In genomic region chr7:25710519-25711130, GRCm38 (mm10) we compare ENCODE assay signal across 8 mouse cellular contexts. TPM values are rescaled to one million over a fixed set of nuclear protein-coding genes. Genes with fewer than 3 reads are reported as not detected.
DNase-seq lines count a peak whose midpoint lies in the region; ATAC-seq and TF ChIP-seq lines count a peak whose summit lies in the region.

No protein-coding gene starts in this region.

- H3K4me2 ChIP-seq in hindbrain, embryonic 13.5 days = peak overlapping the region; percentile 23; the same call in 1 of the 2 replicates

- H3K9ac ChIP-seq in hindbrain, embryonic 13.5 days = peak overlapping the region; percentile 60

- ATAC-seq in hindbrain, embryonic 13.5 days (ENCODE audit: low FRiP score) = peak; percentile 52
- ATAC-seq in cerebellum, adult (ENCODE audit: insufficient number of reproducible peaks, low FRiP score, low TSS enrichment) = no peak

- peaks cover 31% of the 10 kb centered on the region for H3K36me3 ChIP-seq in spleen, adult 2 months (ENCODE audit: control insufficient read depth, insufficient read depth, low read length)
- H3K36me3 ChIP-seq in hindbrain, embryonic 13.5 days = peaks cover 39% of the 10 kb centered on the region

- H3K27ac ChIP-seq in spleen, adult 2 months (ENCODE audit: insufficient read depth, low read length) = peak overlapping the region; percentile 56
- no peak overlapping the region; the same call in 1 of the 2 replicates for H3K27ac ChIP-seq in hindbrain, embryonic 13.5 days

- no peak for TF ChIP-seq POLR2A in spleen, adult 2 months (IDR thresholded peaks at IDR 0.05; ENCODE audit: low read depth, low read length)

- peaks cover 44% of the 10 kb centered on the region for H3K4me1 ChIP-seq in spleen, adult 2 months (ENCODE audit: control insufficient read depth, insufficient read depth, insufficient read length)
- peaks cover 28% of the 10 kb centered on the region for H3K4me1 ChIP-seq in hindbrain, embryonic 13.5 days (replicated peaks)

- DNase-seq in cerebellum, postnatal 14 days = peak; percentile 38 to 39
- DNase-seq in cerebellum, adult 18-20 months = no peak
- DNase-seq in spleen, adult 2 months (ENCODE audit: low read depth in 1 of 2, low spot score in 2 of 2) = peak in 1 of 2 experiments; percentile 18
- no peak for DNase-seq in spleen, adult 18-20 months
- DNase-seq in lung, postnatal 14 days = peak; percentile 25
- DNase-seq in cerebellum, adult 11 months = no peak

- no peaks in the 10 kb centered on the region for H3K27me3 ChIP-seq in spleen, adult 2 months (ENCODE audit: control insufficient read depth, insufficient read depth, low read length)
- H3K27me3 ChIP-seq in hindbrain, embryonic 13.5 days = peaks cover 7% of the 10 kb centered on the region; the same call in 1 of the 2 replicates

- H3K9me3 ChIP-seq in hindbrain, embryonic 13.5 days = no peaks in the 10 kb centered on the region

- 29% methylated on average over 6 of the region's 7 CpGs for WGBS in spleen, adult 2 months
- WGBS in hindbrain, embryonic 13.5 days = 9% methylated on average over 7 of the region's 7 CpGs

- H3K4me3 ChIP-seq in spleen, adult 2 months (ENCODE audit: extremely low read depth, insufficient read depth, insufficient read length) = no peak overlapping the region
- no peak overlapping the region for H3K4me3 ChIP-seq in hindbrain, embryonic 13.5 days

- no peak for TF ChIP-seq CTCF in spleen, adult 2 months (IDR thresholded peaks at IDR 0.05; ENCODE audit: extremely low read depth, insufficient read depth, insufficient read length, insufficient replicate concordance)

RNA-seq across cellular contexts. Expression of gene Ccdc97, which starts 8.3 kb away (rescaled TPM):
- 81.5 and 93.6 TPM in 2 replicates for polyA plus RNA-seq in spleen, adult 2 months (2012; rRNA removed)
- polyA plus RNA-seq in hindbrain, embryonic 13.5 days (2015; fragmentation: Nextera tagmentation; extraction: Ambion mirVana) = 33.1 and 33.8 TPM in 2 replicates

RNA-seq across cellular contexts. Expression of gene Tgfb1, which starts 23.8 kb away (rescaled TPM):
- 152 and 179 TPM in 2 replicates for polyA plus RNA-seq in spleen, adult 2 months (2012; rRNA removed)
- polyA plus RNA-seq in hindbrain, embryonic 13.5 days (2015; fragmentation: Nextera tagmentation; extraction: Ambion mirVana) = 0.85 and 1.2 TPM in 2 replicates

RNA-seq across cellular contexts. Expression of gene B9d2, which starts 30.0 kb away (rescaled TPM):
- polyA plus RNA-seq in spleen, adult 2 months (2012; rRNA removed) = 72.0 and 108 TPM in 2 replicates
- polyA plus RNA-seq in hindbrain, embryonic 13.5 days (2015; fragmentation: Nextera tagmentation; extraction: Ambion mirVana) = 40.0 and 41.5 TPM in 2 replicates

RNA-seq across cellular contexts. Expression of gene Tmem91, which starts 35.7 kb away (rescaled TPM):
- polyA plus RNA-seq in spleen, adult 2 months (2012; rRNA removed) = 0.35 and 0.61 TPM in 2 replicates
- polyA plus RNA-seq in hindbrain, embryonic 13.5 days (2015; fragmentation: Nextera tagmentation; extraction: Ambion mirVana) = 15.6 and 16.3 TPM in 2 replicates

RNA-seq across cellular contexts. Expression of gene Hnrnpul1, which starts 43.9 kb away (rescaled TPM):
- polyA plus RNA-seq in spleen, adult 2 months (2012; rRNA removed) = 49.6 and 59.2 TPM in 2 replicates
- 49.9 and 50.7 TPM in 2 replicates for polyA plus RNA-seq in hindbrain, embryonic 13.5 days (2015; fragmentation: Nextera tagmentation; extraction: Ambion mirVana)

Comparison
In these comparisons a context has a peak if more than half of its experiments do, and no peak if none do; other contexts are left out.
1. DNase-seq: peak in cerebellum, postnatal 14 days (2 of 2) and lung, postnatal 14 days (single experiment); none in cerebellum, adult 18-20 months (0 of 2), spleen, adult 18-20 months (0 of 2) and cerebellum, adult 11 months (single experiment).
2. RNA of gene Tgfb1, which starts 23.8 kb away (polyA plus RNA-seq): 152 to 179 TPM in spleen, adult 2 months; 0.85 to 1.2 TPM in hindbrain, embryonic 13.5 days; every median in the first group is over 10 times any median in the second.